Mouse (Mus musculus) bone marrow, adult 2 months (tissue): ENCODE results near the gene Sgta. TPM values are rescaled to one million over a fixed set of nuclear protein-coding genes. Genes with fewer than 3 reads are reported as not detected.
A peak's percentile ranks its signal among the peaks of the same experiment; 100 is the strongest.
"Not testable (repeated sequence)": the region's sequence is repeated elsewhere in the genome, so short reads cannot be mapped to it uniquely, and the experiment has no call there.

Source experiments
- H3K27ac ChIP-seq: fragments of 200-500 bp; 2 replicates; pipeline ENCODE4 v1.5.1; 2012; ENCODE audit warnings: low read depth, mild to moderate bottlenecking, control low read depth, inconsistent platforms, low read length; ENCODE audit not compliant: control insufficient read depth, poor library complexity, insufficient read depth
- H3K4me1 ChIP-seq: fragments of 200-500 bp; 2 replicates; pipeline ENCODE4 v1.6.1; 2011; ENCODE audit warnings: low read length; ENCODE audit not compliant: control insufficient read depth, insufficient read depth
- H3K4me3 ChIP-seq: fragments of 200-500 bp; replicated peaks from 2 replicates; pipeline ENCODE3; 2011; ENCODE audit warnings: mild to moderate bottlenecking, low read depth, low read length, control low read depth; ENCODE audit not compliant: control insufficient read depth
- CTCF ChIP-seq: fragments of 200-500 bp; IDR thresholded peaks from 2 replicates; pipeline ENCODE4 v1.5.1; 2011; ENCODE audit warnings: low read length, control low read depth; ENCODE audit not compliant: control insufficient read depth, insufficient read depth
- POLR2A ChIP-seq: fragments of 200-500 bp; IDR thresholded peaks from 2 replicates; pipeline ENCODE4 v1.6.1; 2011; ENCODE audit warnings: low read depth, mild to moderate bottlenecking, control low read depth, low read length, borderline replicate concordance; ENCODE audit not compliant: control insufficient read depth
- WGBS: fragments of 180-500 bp; shearing (Covaris S2); methylation state at CpG from one replicate; pipeline ENCODE4 v1.1.7; 2018; 5-methylcytosine and 5-hydroxymethylcytosine counted together
- polyA plus RNA-seq: library from polyadenylated mRNA; stranded (reverse); fragments of >200 nt; gene quantifications from 2 replicates; pipeline ENCODE4 v1.2.4, GENCODE M21; 2011; ENCODE audit warnings: low replicate concordance; ENCODE audit not compliant: missing spikeins, insufficient read depth, insufficient read length

The Sgta gene
- polyA plus RNA-seq, 1 experiment: 52.3 TPM

DNA sequence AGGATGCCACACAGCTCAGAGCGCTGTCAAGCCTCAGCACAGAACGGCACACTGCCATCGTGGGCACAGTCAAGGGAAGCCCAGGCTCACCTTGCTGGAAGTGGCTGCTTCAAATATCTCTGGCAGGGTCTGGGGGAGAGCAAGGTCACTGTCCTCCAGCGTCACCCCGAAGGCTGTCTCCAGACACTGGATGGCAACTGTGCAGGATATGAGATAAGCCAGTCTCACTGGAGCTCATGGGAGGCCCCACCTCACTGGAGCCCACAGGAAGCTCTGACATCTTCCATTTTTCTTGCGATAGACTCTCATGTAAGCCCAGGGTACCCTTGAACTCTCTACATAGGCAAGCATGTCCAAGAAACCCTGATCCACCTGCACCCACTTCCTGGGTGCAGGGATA is 8.8 kb downstream of the Sgta start:
- TF ChIP-seq CTCF (no peak), POLR2A (no peak)
- Histone ChIP-seq H3K27ac (no peak overlapping the region), H3K4me1 (no peaks in the 10 kb centered on the region; the same call in 1 of the 2 replicates), H3K4me3 (no peak overlapping the region)
- 65% methylated on average over 6 of the region's 6 CpGs for WGBS

DNA sequence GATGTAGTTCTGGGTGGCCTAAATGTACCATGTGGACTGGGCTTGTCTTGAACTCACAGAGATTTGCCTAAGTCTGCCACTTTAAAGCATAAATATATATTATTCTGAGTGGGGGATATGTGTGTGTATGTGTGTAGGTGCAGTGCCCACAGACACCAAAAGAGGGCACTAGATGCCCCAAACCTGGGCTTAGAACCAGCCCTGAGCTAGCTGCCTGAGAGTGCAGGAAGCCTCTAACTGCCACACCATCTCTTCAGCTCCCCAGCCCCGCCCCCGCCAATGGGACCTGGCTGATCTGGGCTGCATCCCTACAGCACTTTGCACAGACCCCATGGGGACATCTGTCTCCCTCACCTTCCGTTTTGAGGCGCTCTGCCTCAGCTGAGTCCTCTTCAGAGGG is 9.3 kb downstream of the Sgta start:
- Histone ChIP-seq H3K4me3 (no peak overlapping the region), H3K4me1 (no peaks in the 10 kb centered on the region; the same call in 1 of the 2 replicates), H3K27ac (no peak overlapping the region)
- WGBS: 79% methylated on average over 4 of the region's 4 CpGs
- TF ChIP-seq CTCF (peak; percentile 41; the same call in 1 of the 2 replicates), POLR2A (no peak)

DNA sequence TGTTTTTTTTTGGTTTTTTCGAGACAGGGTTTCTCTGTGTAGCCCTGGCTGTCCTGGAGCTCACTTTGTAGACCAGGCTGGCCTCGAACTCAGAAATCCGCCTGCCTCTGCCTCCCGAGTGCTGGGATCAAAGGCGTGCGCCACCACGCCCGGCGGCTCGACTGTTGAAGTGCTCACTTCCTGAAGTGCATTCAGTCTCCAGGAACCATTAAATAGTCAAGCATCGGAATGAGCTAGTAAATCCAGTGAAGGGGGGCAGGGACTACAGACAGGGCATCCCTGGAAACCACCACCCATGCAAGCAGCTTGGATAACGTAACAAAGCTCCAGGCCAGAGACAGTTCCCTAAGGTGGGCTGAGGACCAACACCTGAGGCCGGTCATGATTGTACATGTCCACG is 14.7 kb downstream of the Sgta start:
- WGBS: 87% methylated on average over 14 of the region's 14 CpGs
- not testable (repeated sequence) for H3K4me1 ChIP-seq, H3K4me3 ChIP-seq, H3K27ac ChIP-seq

DNA sequence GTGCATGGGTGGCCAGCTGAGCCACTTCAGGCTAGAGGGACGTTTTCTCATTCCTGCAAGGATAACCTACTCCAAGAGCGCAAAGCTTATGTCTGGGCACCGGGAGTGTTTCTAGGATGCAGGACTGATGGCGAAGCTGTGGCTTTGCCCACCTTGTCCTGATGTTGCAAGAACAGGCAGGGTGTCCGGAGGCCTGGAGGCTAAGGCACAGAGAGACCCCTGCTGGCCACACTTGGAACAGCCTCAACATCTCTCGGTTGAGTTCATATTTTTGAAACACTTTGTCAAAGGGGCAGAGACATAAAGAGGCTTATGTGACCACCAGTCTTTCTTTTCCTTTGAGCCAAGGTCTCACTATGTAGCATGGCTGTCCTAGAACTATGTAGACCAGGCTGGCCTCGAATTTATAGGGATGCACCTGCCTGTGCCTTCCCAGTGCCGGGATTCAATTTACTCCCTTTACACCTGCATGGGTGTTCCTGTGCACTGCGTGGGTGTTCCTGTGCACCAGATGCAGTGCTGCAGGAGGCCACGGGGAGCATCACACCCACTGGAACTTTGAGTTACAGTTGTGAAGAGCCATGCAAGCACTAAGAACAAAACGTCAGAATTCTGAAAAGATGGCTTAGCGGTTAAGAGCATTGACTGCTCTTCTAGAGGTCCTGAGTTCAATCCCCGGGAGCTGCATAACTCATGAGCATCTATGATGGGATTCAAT is 18.4 kb downstream of the Sgta start:
- Histone ChIP-seq H3K4me1 (no peaks in the 10 kb centered on the region; the same call in 1 of the 2 replicates), H3K4me3 (no peak overlapping the region), H3K27ac (no peak overlapping the region)
- TF ChIP-seq CTCF: peak; percentile 84
- TF ChIP-seq POLR2A: no peak
- 25% methylated on average over 13 of the region's 13 CpGs for WGBS

DNA sequence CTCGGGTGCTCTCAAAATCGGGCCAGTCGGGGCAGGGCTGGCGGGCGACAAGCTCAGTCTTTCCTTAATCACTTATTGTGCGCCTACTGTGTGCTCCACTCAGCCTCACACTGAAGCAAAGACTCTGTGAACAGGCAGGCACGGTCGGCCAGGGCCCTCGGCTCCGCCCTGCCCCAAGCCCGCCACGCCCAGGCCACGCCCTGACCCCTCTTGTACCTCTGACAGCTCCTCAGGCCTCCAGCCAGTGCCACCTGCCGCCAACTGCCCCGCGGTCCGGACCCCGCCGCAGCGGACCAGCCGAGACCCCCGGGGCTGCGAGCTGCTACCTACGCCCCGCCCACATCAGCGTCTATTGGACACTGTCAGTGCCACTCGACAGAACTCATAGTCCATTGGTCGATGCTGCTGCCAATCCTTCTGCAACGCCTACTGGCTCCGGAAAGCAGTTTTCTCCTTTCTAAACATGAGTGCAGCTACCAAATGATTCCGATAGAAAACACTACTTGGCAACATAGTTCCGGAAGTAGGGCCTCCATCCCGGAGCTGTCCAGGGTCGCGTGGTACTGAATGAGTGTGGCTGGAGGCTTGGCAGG is 22.9 kb downstream of the Sgta start, which contains the start of gene Slc39a3:
Gene Slc39a3 (minus strand): TSS at position 439 of the 593 bp plus-strand sequence.
- TF ChIP-seq POLR2A (peak; percentile 50; the same call in 1 of the 2 replicates), CTCF (no peak)
- H3K4me1 ChIP-seq: no peaks in the 10 kb centered on the region; the same call in 1 of the 2 replicates
- H3K27ac ChIP-seq: peak within 1 kb of the TSS; percentile 69; the same call in 1 of the 2 replicates
- H3K4me3 ChIP-seq: peak within 1 kb of the TSS; percentile 91
- under 1% methylated on average over 35 of the region's 35 CpGs for WGBS

GRCm38 (mm10) chr10:81036251-81036650 is 23.7 kb downstream of the Sgta start:
- H3K4me3 ChIP-seq: no peak overlapping the region
- no peak for TF ChIP-seq POLR2A
- no peak for TF ChIP-seq CTCF
- no peak overlapping the region for H3K27ac ChIP-seq
- no peaks in the 10 kb centered on the region; the same call in 1 of the 2 replicates for H3K4me1 ChIP-seq
- 71% methylated on average over 7 of the region's 7 CpGs for WGBS

DNA sequence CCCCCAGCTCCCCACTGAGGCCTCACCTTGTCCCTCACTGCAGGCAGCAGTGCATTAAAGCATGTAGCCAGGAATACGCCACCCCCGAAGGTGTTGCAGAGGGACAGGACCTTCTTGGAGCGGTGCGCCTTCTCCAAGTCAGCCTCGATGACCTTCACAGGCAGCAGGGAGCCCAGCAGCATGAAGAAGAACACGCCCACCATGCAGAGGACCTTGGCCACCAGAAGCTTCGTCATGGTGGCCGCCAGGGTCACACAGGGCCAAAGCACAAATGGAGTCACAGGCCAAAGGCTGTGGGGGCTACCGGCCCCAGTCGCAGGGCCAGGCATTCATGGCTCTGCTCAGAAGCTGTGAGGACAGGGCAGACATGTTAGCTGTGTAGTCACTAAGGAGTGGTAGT is 26.4 kb downstream of the Sgta start:
- WGBS: 88% methylated on average over 10 of the region's 10 CpGs
- TF ChIP-seq POLR2A: no peak
- TF ChIP-seq CTCF: no peak
- H3K4me3 ChIP-seq: no peak overlapping the region
- no peak overlapping the region for H3K27ac ChIP-seq
- H3K4me1 ChIP-seq: no peaks in the 10 kb centered on the region; the same call in 1 of the 2 replicates

- TF ChIP-seq POLR2A: no peak
- TF ChIP-seq CTCF: no peak
- Histone ChIP-seq H3K4me3 (no peak overlapping the region), H3K4me1 (no peaks in the 10 kb centered on the region), H3K27ac (no peak overlapping the region)
- WGBS: 69% methylated on average over 10 of the region's 10 CpGs
Measured at GRCm38 (mm10) chr10:81029031-81029430, 30.9 kb downstream of the Sgta start.

DNA sequence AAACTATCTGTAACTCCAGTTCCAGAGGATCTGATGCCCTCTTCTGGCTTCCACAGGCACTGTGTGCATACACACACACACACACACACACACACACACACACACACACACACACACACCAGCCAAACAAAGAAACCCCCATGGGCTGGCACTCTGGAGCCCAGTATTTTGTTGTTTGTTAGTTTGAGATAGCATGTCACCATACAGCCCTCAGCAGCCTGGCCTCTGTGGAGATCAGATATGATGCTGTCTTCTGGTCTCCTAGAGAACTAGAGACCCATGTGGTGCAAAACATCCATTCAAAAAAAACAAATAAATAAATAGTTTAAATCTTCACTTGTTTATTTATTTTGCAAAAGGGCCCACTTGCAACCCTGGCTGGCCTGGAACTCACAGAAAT is 31.8 kb downstream of the Sgta start:
- H3K4me3 ChIP-seq: no peak overlapping the region
- TF ChIP-seq CTCF: no peak
- TF ChIP-seq POLR2A: no peak
- H3K27ac ChIP-seq: no peak overlapping the region
- no peaks in the 10 kb centered on the region for H3K4me1 ChIP-seq
